Mouse (Mus musculus) limb, embryonic 15.5 days (tissue): ENCODE measurements around the gene Ube2l3. TPM values are rescaled to one million over a fixed set of nuclear protein-coding genes. Genes with fewer than 3 reads are reported as not detected.
A peak's percentile ranks its signal among the peaks of the same experiment; 100 is the strongest.

Source experiments
- ATAC-seq: fragments of 200-750 bp; cut with Nextera tagmentation; 2 replicates; pipeline ENCODE4 v1.8.0; 2017; ENCODE audit warnings: low read depth, moderate TSS enrichment; ENCODE audit not compliant: insufficient number of reproducible peaks, low FRiP score, low TSS enrichment
- H3K27ac ChIP-seq: fragments of 300-500 bp; sonication (generic); 2 replicates; pipeline ENCODE4 v1.5.1; 2015; ENCODE audit warnings: moderate library complexity, mild to moderate bottlenecking, inconsistent platforms
- H3K27me3 ChIP-seq: fragments of 300-500 bp; sonication (generic); 2 replicates; pipeline ENCODE4 v1.6.1; 2015; ENCODE audit warnings: inconsistent platforms
- H3K36me3 ChIP-seq: fragments of 300-500 bp; sonication (generic); 2 replicates; pipeline ENCODE4 v1.6.1; 2015; ENCODE audit warnings: inconsistent platforms
- H3K4me1 ChIP-seq: fragments of 300-500 bp; sonication (generic); 2 replicates; pipeline ENCODE4 v1.6.1; 2015; ENCODE audit warnings: inconsistent platforms
- H3K4me2 ChIP-seq: fragments of 300-500 bp; sonication (generic); 2 replicates; pipeline ENCODE4 v1.6.1; 2015; ENCODE audit warnings: mild to moderate bottlenecking, inconsistent platforms
- H3K4me3 ChIP-seq: fragments of 300-500 bp; sonication (generic); 2 replicates; pipeline ENCODE4 v1.5.1; 2015; ENCODE audit warnings: mild to moderate bottlenecking, inconsistent platforms
- H3K9ac ChIP-seq: fragments of 300-500 bp; sonication (generic); 2 replicates; pipeline ENCODE4 v1.6.1; 2015; ENCODE audit warnings: inconsistent platforms
- H3K9me3 ChIP-seq: fragments of 300-500 bp; sonication (generic); 2 replicates; pipeline ENCODE4 v1.6.1; 2016; ENCODE audit warnings: inconsistent platforms
- WGBS: fragments of 180-500 bp; shearing (Covaris S2); methylation state at CpG from one replicate; pipeline ENCODE4 v1.1.7; 2015; 5-methylcytosine and 5-hydroxymethylcytosine counted together
- polyA plus RNA-seq: library from polyadenylated mRNA; unstranded; fragments of >200 nt; fragmentation: Nextera tagmentation; extraction: Ambion mirVana; gene quantifications from 2 replicates; pipeline ENCODE4 v1.2.1, GENCODE M21; 2015

The Ube2l3 gene
- polyA plus RNA-seq = 313 and 321 TPM in 2 replicates

- ATAC-seq = no peak
- H3K27me3 ChIP-seq = 0 out of 2 replicates have a peak, but pooled peaks cover 7% of the 10 kb centered on the region
- peak within 1 kb of the TSS; percentile 61 for H3K4me2 ChIP-seq
- peak within 1 kb of the TSS; percentile 99 for H3K4me3 ChIP-seq
- no peaks in the 10 kb centered on the region for H3K9me3 ChIP-seq
- WGBS = 84% methylated on average over 1 of the region's 1 CpGs
- H3K9ac ChIP-seq = no peak within 1 kb of the TSS
- H3K27ac ChIP-seq = peak within 1 kb of the TSS; percentile 84; the same call in 1 of the 2 replicates
- H3K4me1 ChIP-seq = peaks cover 13% of the 10 kb centered on the region
- H3K36me3 ChIP-seq = no peaks in the 10 kb centered on the region; the same call in 1 of the 2 replicates
These were observed at the start of gene Ube2l3 for GRCm38 (mm10) chr16:17202549-17202948. TSS of gene Ube2l3 (minus strand) at chr16:17202649.

GRCm38 (mm10) chr16:17251539-17251938 is 49.1 kb upstream of the Ube2l3 start:
- H3K4me3 ChIP-seq = no peak overlapping the region
- peaks cover 48% of the 10 kb centered on the region for H3K4me1 ChIP-seq
- H3K27ac ChIP-seq = no peak overlapping the region
- H3K9ac ChIP-seq = no peak overlapping the region
- no peak for ATAC-seq
- no peaks in the 10 kb centered on the region for H3K9me3 ChIP-seq
- 22% methylated on average over 3 of the region's 3 CpGs for WGBS
- H3K27me3 ChIP-seq = no peaks in the 10 kb centered on the region
- H3K36me3 ChIP-seq = peaks cover 6% of the 10 kb centered on the region; the same call in 1 of the 2 replicates
- no peak overlapping the region for H3K4me2 ChIP-seq

GRCm38 (mm10) chr16:17249135-17249534 is 46.7 kb upstream of the Ube2l3 start:
- Histone ChIP-seq H3K9ac (no peak overlapping the region), H3K27me3 (no peaks in the 10 kb centered on the region), H3K9me3 (no peaks in the 10 kb centered on the region), H3K4me2 (no peak overlapping the region), H3K27ac (no peak overlapping the region), H3K4me1 (peaks cover 46% of the 10 kb centered on the region), H3K36me3 (no peaks in the 10 kb centered on the region), H3K4me3 (no peak overlapping the region)
- 60% methylated on average over 6 of the region's 6 CpGs for WGBS
- ATAC-seq = no peak

- peaks cover 32% of the 10 kb centered on the region for H3K4me1 ChIP-seq
- 55% methylated on average over 4 of the region's 4 CpGs for WGBS
- no peak for ATAC-seq
These were observed 45.3 kb upstream of the Ube2l3 start for GRCm38 (mm10) chr16:17247727-17248126.

GRCm38 (mm10) chr16:17244996-17245395 is 42.5 kb upstream of the Ube2l3 start:
- Histone ChIP-seq H3K9me3 (no peaks in the 10 kb centered on the region), H3K27me3 (no peaks in the 10 kb centered on the region), H3K4me1 (peaks cover 15% of the 10 kb centered on the region; the same call in 1 of the 2 replicates), H3K4me2 (no peak overlapping the region), H3K36me3 (no peaks in the 10 kb centered on the region), H3K9ac (no peak overlapping the region), H3K27ac (no peak overlapping the region), H3K4me3 (no peak overlapping the region)
- no peak for ATAC-seq
- WGBS = 60% methylated on average over 1 of the region's 1 CpGs

More at GRCm38 (mm10) chr16:17247727-17248126, 45.3 kb upstream of the Ube2l3 start:
- Histone ChIP-seq H3K4me3 (no peak overlapping the region), H3K4me2 (no peak overlapping the region), H3K36me3 (no peaks in the 10 kb centered on the region), H3K9ac (no peak overlapping the region), H3K9me3 (no peaks in the 10 kb centered on the region), H3K27ac (no peak overlapping the region), H3K27me3 (no peaks in the 10 kb centered on the region)

GRCm38 (mm10) chr16:17243731-17244130 is 41.3 kb upstream of the Ube2l3 start:
- Histone ChIP-seq H3K4me2 (no peak overlapping the region), H3K27me3 (no peaks in the 10 kb centered on the region), H3K36me3 (no peaks in the 10 kb centered on the region), H3K4me3 (no peak overlapping the region), H3K9ac (no peak overlapping the region), H3K4me1 (peaks cover 16% of the 10 kb centered on the region; the same call in 1 of the 2 replicates), H3K9me3 (no peaks in the 10 kb centered on the region), H3K27ac (no peak overlapping the region)
- 53% methylated on average over 1 of the region's 1 CpGs for WGBS
- ATAC-seq = no peak

GRCm38 (mm10) chr16:17239409-17239808 is 37.0 kb upstream of the Ube2l3 start:
- no peak for ATAC-seq
- H3K4me3 ChIP-seq = no peak overlapping the region

GRCm38 (mm10) chr16:17237634-17238033 is 35.2 kb upstream of the Ube2l3 start:
- no peak for ATAC-seq

More at GRCm38 (mm10) chr16:17239409-17239808, 37.0 kb upstream of the Ube2l3 start:
- H3K4me2 ChIP-seq = no peak overlapping the region
- H3K27ac ChIP-seq = no peak overlapping the region
- no peaks in the 10 kb centered on the region for H3K9me3 ChIP-seq
- no peak overlapping the region for H3K9ac ChIP-seq
- no peaks in the 10 kb centered on the region for H3K27me3 ChIP-seq
- H3K4me1 ChIP-seq = peaks cover 41% of the 10 kb centered on the region
- no peaks in the 10 kb centered on the region for H3K36me3 ChIP-seq
- WGBS = 61% methylated on average over 2 of the region's 2 CpGs

GRCm38 (mm10) chr16:17234916-17235665 is 32.6 kb upstream of the Ube2l3 start:
- peaks cover 47% of the 10 kb centered on the region for H3K4me1 ChIP-seq
- peak overlapping the region; percentile 91 for H3K4me2 ChIP-seq
- H3K27me3 ChIP-seq = no peaks in the 10 kb centered on the region
- H3K27ac ChIP-seq = peak overlapping the region; percentile 60
- ATAC-seq = no peak
- WGBS = 9% methylated on average over 9 of the region's 9 CpGs
- H3K4me3 ChIP-seq = peak overlapping the region; percentile 99
- no peak overlapping the region for H3K9ac ChIP-seq
- no peaks in the 10 kb centered on the region for H3K9me3 ChIP-seq
- no peaks in the 10 kb centered on the region for H3K36me3 ChIP-seq

More at GRCm38 (mm10) chr16:17237634-17238033, 35.2 kb upstream of the Ube2l3 start:
- Histone ChIP-seq H3K27ac (no peak overlapping the region), H3K27me3 (no peaks in the 10 kb centered on the region), H3K36me3 (no peaks in the 10 kb centered on the region), H3K9me3 (no peaks in the 10 kb centered on the region), H3K4me2 (no peak overlapping the region), H3K4me3 (no peak overlapping the region), H3K9ac (no peak overlapping the region), H3K4me1 (peaks cover 50% of the 10 kb centered on the region)
- WGBS = 80% methylated on average over 3 of the region's 3 CpGs

GRCm38 (mm10) chr16:17234499-17234895 is 32.0 kb upstream of the Ube2l3 start:
- Histone ChIP-seq H3K27ac (peak overlapping the region; percentile 92), H3K9ac (peak overlapping the region; percentile 97), H3K4me1 (peaks cover 42% of the 10 kb centered on the region), H3K27me3 (no peaks in the 10 kb centered on the region), H3K4me2 (peak overlapping the region; percentile 91), H3K4me3 (peak overlapping the region; percentile 99), H3K9me3 (no peaks in the 10 kb centered on the region), H3K36me3 (no peaks in the 10 kb centered on the region)
- 1% methylated on average over 12 of the region's 12 CpGs for WGBS
- no peak for ATAC-seq

GRCm38 (mm10) chr16:17233702-17234498 is 31.5 kb upstream of the Ube2l3 start:
- Histone ChIP-seq H3K4me3 (peak overlapping the region; percentile 99), H3K4me1 (peaks cover 37% of the 10 kb centered on the region), H3K27ac (peak overlapping the region; percentile 92), H3K9ac (peak overlapping the region; percentile 97), H3K27me3 (no peaks in the 10 kb centered on the region), H3K4me2 (peak overlapping the region; percentile 91), H3K9me3 (no peaks in the 10 kb centered on the region), H3K36me3 (no peaks in the 10 kb centered on the region)
- 0% methylated on average over 60 of the region's 62 CpGs for WGBS
- ATAC-seq = no peak
